Mouse (Mus musculus) cerebellum, postnatal 10 days (tissue): ENCODE data around the gene Ece2.
A peak's percentile ranks its signal among the peaks of the same experiment; 100 is the strongest.
"Not testable (repeated sequence)": the region's sequence is repeated elsewhere in the genome, so short reads cannot be mapped to it uniquely, and the experiment has no call there.

Experiments
- DNase-seq, 2 experiments: peaks; one replicate each; pipeline ENCODE4 v3.0.0; 2021; ENCODE audit warnings: mixed read lengths in 2 of 2

Gene Ece2

DNA sequence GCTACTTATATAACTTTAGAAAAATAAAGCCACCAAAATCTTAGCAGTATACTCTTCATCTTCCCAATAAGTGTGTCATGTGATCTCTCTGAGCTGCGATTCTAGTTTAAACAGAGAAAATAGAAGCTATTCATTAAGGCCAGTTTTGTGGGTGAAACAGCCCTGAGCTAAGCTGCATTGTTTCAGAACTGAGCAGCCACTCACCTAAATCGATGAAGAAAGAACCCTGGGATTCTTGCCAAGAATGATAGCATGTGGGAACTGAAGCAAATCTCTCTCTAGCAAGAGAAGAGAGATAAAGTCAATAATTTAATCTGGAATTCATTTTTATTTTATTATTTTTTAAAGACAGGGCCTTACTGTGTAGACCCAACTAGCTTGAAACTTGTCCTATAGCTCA, 6.4 kb upstream of the Ece2 start:
- no peak for DNase-seq

- DNase-seq = no peak
Measured at GRCm38 (mm10) chr16:20628871-20629391, 697 bp upstream of the Ece2 start.

GRCm38 (mm10) chr16:20637410-20637809, 7.8 kb downstream of the Ece2 start:
- DNase-seq = no peak

DNA sequence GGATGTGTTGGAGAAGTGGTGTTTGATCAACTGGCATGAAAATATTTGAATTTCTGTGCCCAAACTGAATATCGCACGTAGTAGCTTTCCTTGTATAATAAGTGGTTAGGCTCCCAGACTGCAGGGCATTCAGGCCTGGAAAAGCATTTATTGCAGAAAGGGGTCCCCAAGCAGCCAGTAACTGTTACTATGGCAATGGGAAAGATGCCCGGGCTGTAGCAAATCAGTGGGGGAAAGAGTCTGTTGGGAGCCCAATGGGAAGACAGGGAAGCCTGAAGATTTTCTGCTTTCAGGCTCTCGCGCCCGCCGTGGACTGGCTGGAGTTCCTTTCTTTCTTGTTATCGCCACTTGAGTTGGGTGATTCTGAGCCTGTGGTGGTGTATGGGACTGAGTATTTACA, 8.7 kb downstream of the Ece2 start:
- DNase-seq = peak; percentile 73 to 78

GRCm38 (mm10) chr16:20642161-20642560, 12.5 kb downstream of the Ece2 start:
- peak; percentile 94 to 95 for DNase-seq

DNA sequence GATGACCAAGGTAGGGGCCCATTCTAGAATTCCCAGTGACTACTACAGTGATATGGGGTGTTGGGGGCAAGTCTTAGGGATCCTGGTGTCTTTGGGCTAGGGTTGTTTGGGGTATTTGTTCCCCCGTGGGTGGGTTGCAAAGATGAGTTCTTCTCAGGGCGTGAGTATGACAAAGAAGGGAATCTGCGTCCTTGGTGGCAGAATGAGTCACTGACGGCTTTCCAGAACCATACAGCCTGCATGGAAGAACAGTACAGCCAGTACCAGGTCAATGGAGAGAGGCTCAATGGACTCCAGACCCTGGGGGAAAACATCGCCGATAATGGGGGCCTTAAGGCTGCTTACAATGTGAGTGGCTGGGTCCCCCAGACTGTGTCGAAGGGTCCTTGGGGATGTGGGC, 14.3 kb downstream of the Ece2 start:
- DNase-seq = no peak

- peak; percentile 99 for DNase-seq
Measured at GRCm38 (mm10) chr16:20651076-20651946, 21.7 kb downstream of the Ece2 start, which contains the start of gene Psmd2. Gene Psmd2, plus strand, starts transcription at chr16:20651652.

DNA sequence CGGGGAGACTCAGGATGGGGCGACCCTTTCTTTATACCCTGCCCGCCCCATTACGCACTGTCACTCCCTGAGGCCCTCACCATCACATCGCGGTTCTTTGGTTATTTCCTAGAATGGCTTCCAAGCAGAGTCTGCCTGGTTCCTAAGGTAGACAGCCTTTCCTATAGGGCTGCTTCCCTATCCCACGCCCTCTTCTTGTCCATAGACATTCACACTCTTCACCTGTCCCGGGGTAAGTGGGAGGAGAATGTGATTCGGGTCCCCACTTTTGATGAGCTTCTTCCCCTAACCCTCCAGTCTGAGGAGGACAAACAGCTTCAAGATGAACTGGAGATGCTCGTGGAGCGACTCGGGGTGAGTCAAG, 22.3 kb downstream of the Ece2 start:
- DNase-seq = no peak

DNA sequence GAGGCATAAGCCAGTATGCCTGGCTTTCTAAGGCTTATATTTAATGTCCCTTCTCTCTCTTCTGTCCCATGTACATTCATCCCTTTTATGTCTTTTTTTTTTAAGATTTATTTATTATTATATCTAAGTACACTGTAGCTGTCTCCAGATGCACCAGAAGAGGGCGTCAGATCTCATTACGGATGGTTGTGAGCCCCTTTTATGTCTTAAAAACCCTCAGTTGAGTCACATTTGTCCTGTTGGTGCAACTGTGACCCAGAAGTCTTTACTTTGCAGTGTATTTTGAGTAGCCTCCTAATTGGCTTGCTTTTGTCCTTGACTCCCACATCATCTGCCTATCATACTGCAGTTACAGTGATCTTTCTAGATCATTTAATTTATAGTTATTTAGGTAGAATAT, 23.7 kb downstream of the Ece2 start:
- DNase-seq = no peak

DNA sequence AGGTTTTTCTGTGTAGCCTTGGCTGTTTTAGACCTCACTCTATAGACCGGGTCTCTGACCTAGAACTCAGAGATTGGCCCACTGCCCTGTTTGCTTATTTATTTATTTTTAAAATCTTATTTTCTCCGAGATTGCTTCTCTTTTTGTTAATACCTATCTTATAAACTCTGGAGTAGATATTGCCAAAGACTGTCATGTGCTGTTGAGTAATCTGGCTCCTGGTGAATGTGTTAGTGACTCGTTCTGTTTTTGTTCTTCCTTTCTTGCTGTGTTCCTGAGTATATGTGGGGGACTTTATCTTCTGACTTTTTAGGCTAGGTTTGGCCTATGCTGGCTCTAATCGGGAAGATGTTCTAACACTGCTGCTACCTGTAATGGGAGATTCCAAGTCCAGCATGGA, 28.0 kb downstream of the Ece2 start:
- no peak for DNase-seq

- DNase-seq = not testable (repeated sequence)
Measured at GRCm38 (mm10) chr16:20668013-20668412, 38.4 kb downstream of the Ece2 start, which contains the start of gene Eif4g1. Gene Eif4g1, plus strand, starts transcription at chr16:20668313.

DNA sequence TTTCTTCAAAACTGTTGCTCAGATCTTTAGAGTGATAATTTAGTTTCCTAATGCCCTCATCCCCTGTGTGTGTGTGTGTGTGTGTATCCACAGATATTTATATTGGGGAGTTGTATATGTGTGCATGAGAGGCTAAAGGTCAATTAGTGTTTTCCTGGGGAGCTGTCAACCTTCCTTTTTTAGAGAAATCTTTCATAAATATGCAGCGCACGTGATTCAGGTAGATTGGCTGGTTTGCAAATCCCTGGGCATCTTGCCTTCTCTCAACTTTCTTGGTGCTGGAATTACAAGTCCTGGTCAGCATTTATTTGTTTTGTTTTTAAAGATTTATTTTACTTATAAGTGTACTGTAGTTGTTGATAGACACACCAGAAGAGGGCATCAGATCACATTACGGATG, 40.7 kb downstream of the Ece2 start:
- no peak for DNase-seq

DNA sequence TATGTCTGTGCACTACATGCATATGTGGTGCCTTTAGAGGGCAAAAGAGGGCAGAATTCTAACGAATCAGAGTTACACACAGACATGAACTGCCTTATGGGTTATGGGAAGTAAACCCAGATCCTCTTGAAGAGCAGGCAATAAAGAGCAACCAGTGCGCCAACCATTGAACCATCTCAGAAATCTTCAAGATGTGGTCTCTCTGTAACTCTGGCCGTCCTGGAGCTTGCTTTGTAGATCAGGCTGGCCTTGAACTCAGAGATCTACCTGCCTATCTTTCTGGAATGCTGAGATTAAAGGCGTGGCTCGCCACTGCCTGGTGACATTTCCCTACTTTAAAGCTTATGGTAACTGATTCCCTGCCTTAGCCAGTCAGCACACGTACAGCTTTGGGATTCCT, 42.3 kb downstream of the Ece2 start:
- peak in 1 of 2 experiments; percentile 25 for DNase-seq

- DNase-seq = peak; percentile 98 to 99
Measured at GRCm38 (mm10) chr16:20672500-20672902, 42.9 kb downstream of the Ece2 start.

- DNase-seq = peak; percentile 79 to 80
Measured at GRCm38 (mm10) chr16:20672965-20673705, 43.5 kb downstream of the Ece2 start.

GRCm38 (mm10) chr16:20673706-20674303, 44.2 kb downstream of the Ece2 start:
- peak; percentile 21 to 25 for DNase-seq

DNA sequence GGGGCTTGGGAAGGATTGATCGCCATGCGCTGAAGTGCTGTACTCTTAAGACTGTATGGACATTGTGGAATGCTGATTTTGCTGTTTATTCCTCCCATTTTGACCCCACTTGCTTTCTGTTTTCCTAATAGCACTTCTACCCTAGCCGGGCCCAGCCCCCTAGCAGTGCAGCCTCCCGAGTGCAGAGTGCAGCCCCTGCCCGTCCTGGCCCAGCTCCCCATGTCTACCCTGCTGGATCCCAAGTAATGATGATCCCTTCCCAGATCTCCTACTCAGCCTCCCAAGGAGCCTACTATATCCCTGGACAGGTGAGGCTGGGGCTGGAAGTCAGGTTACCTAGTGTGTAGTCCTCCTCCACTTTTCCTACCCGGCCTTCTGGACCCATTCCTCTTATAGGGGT, 45.6 kb downstream of the Ece2 start:
- no peak for DNase-seq

DNA sequence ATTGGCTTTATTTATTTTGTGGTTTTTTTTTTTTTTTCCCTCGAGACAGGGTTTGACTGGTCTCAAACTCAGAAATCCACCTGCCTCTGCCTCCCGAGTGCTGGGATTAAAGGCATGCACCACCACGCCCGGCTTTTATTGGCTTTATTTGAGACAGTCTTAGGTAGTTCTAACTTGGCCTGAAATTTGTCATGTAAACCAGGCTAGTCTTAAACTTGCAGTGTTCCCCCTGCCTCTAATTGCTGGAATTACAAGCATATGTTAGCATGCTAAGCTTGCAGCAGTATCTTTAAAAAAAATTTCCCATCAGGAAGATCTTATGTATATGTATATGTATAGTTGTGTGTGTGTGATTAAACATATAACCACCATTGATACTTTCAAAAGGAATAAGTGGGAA, 47.1 kb downstream of the Ece2 start:
- DNase-seq = no peak

DNA sequence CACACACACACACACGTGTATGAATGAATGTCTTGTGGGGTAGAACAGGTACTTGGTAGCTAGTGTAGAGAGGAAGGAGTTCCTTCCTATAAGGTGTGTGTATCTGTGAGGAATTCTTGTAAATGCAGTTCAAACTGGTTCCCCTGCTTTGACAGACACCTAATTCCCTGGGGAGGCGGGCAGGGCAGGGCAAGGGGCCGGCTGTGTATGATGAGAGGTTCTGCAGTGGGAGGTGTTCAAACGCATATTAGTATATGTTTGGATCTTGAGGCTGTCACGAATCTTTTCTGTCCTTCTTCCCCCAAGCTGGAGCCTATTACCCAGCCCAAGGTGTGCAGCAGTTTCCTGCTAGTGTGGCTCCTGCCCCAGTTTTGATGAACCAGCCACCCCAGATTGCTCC, 47.8 kb downstream of the Ece2 start:
- DNase-seq = no peak

- peak; percentile 68 to 82 for DNase-seq
Measured at GRCm38 (mm10) chr16:20677974-20678675, 48.5 kb downstream of the Ece2 start.

DNA sequence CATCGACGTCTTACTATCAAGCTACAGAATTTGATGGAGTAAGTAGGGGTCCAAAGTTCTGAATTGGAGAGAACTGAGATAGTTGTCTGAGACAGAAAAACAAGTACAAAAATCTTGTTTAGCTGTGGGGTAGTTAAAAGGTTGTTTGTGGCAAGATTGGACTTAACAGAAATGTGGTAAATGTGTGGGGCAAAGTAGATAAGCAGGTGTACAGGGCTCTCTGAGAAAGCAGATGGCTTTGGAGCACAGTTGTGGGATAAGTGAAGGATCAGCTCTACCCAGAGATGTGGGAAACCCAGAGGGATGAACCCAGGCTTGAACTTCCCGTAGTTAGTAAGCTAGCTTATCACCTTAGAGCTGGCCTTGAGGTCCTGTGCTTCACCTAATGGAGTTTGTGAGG, 61.1 kb downstream of the Ece2 start:
- DNase-seq = no peak

GRCm38 (mm10) chr16:20691617-20692016, 62.0 kb downstream of the Ece2 start:
- no peak for DNase-seq
